Mouse (Mus musculus) midbrain, embryonic 13.5 days (tissue): ENCODE data around the gene Wdr27. TPM values are rescaled to one million over a fixed set of nuclear protein-coding genes. Genes with fewer than 3 reads are reported as not detected.

Experiments
- ATAC-seq: fragments of 200-750 bp; cut with Nextera tagmentation; 2 replicates; pipeline ENCODE4 v1.8.0; 2017; ENCODE audit warnings: mild to moderate bottlenecking, moderate TSS enrichment, moderate library complexity
- H3K27ac ChIP-seq: fragments of 300-500 bp; sonication (generic); 2 replicates; pipeline ENCODE4 v1.5.1; 2015; ENCODE audit warnings: inconsistent platforms, mild to moderate bottlenecking, moderate library complexity
- H3K27me3 ChIP-seq: fragments of 300-500 bp; sonication (generic); 2 replicates; pipeline ENCODE4 v1.6.1; 2015; ENCODE audit warnings: mild to moderate bottlenecking, inconsistent platforms
- H3K36me3 ChIP-seq: fragments of 300-500 bp; sonication (generic); 2 replicates; pipeline ENCODE4 v1.6.1; 2015; ENCODE audit warnings: mild to moderate bottlenecking, inconsistent platforms
- H3K4me1 ChIP-seq: fragments of 300-500 bp; sonication (generic); replicated peaks from 2 replicates; pipeline ENCODE4 v1.6.1; 2015; ENCODE audit warnings: inconsistent platforms
- H3K4me2 ChIP-seq: fragments of 300-500 bp; sonication (generic); replicated peaks from 2 replicates; pipeline ENCODE4 v1.6.1; 2015; ENCODE audit warnings: moderate library complexity, mild to moderate bottlenecking, inconsistent platforms
- H3K4me3 ChIP-seq: fragments of 300-500 bp; sonication (generic); replicated peaks from 2 replicates; pipeline ENCODE4 v1.5.1; 2015; ENCODE audit warnings: mild to moderate bottlenecking, inconsistent platforms
- H3K9ac ChIP-seq: fragments of 300-500 bp; sonication (generic); replicated peaks from 2 replicates; pipeline ENCODE4 v1.6.1; 2015; ENCODE audit warnings: mild to moderate bottlenecking, inconsistent platforms
- H3K9me3 ChIP-seq: fragments of 300-500 bp; sonication (generic); 2 replicates; pipeline ENCODE4 v1.6.1; 2016; ENCODE audit warnings: mild to moderate bottlenecking, inconsistent platforms
- WGBS: fragments of 180-500 bp; shearing (Covaris S2); methylation state at CpG from one replicate; pipeline ENCODE4 v1.1.7; 2015; 5-methylcytosine and 5-hydroxymethylcytosine counted together
- polyA plus RNA-seq: library from polyadenylated mRNA; unstranded; fragments of >200 nt; fragmentation: Nextera tagmentation; extraction: Ambion mirVana; gene quantifications from 2 replicates; pipeline ENCODE4 v1.2.1, GENCODE M21; 2015

Wdr27 gene
- polyA plus RNA-seq, 1 experiment from 2014 or later = 9.0 TPM

DNA sequence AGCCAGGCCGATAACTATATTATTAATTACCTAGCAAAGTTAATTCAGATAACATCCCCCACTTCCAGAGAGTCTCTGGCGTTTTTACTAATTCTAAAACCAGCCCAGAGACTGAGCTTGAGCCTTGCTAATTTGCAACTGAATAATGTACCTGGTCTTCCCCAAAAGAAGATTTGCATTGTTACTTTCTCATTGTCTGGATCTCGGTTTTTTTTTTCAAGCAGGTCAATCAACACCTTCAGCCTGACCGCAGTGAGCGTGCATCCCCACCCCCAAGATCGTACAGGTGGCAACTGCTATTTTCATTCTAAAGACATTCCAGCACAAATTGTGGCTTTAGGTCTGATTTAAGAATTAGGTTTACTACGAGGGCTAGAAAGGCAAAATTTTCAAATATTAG is 136.2 kb downstream of the Wdr27 start:
- no peaks in the 10 kb centered on the region for H3K4me1 ChIP-seq
- no peak overlapping the region for H3K27ac ChIP-seq
- H3K36me3 ChIP-seq = no peaks in the 10 kb centered on the region
- no peak overlapping the region for H3K4me3 ChIP-seq
- H3K27me3 ChIP-seq = no peaks in the 10 kb centered on the region
- WGBS = 92% methylated on average over 7 of the region's 7 CpGs
- no peak for ATAC-seq
- H3K9me3 ChIP-seq = no peaks in the 10 kb centered on the region
- no peak overlapping the region for H3K9ac ChIP-seq
- no peak overlapping the region for H3K4me2 ChIP-seq

DNA sequence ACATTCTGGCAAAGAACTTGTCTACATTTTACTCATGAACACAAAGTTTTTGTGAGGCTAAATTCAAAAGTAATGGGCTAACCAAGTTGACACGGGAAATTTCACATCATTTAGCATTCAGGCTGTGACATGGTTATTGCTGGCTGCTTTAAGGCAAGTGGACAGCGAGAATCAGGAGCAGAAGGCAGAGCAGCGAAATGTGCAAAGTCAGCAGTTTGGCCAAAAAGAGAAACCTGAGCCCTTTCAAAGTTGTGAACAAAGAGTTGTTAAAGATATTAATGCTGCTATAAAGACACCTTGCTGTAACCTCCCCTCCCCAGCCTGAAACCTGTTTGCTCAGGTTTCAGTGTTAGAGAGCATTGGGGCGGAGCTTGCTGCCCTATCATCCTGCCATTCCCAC is 143.7 kb downstream of the Wdr27 start:
- no peak for ATAC-seq
- no peak overlapping the region for H3K27ac ChIP-seq
- no peak overlapping the region for H3K9ac ChIP-seq
- no peaks in the 10 kb centered on the region for H3K27me3 ChIP-seq
- H3K9me3 ChIP-seq = no peaks in the 10 kb centered on the region
- no peaks in the 10 kb centered on the region for H3K4me1 ChIP-seq
- H3K4me3 ChIP-seq = no peak overlapping the region
- WGBS = 90% methylated on average over 4 of the region's 4 CpGs
- no peak overlapping the region for H3K4me2 ChIP-seq
- H3K36me3 ChIP-seq = no peaks in the 10 kb centered on the region

DNA sequence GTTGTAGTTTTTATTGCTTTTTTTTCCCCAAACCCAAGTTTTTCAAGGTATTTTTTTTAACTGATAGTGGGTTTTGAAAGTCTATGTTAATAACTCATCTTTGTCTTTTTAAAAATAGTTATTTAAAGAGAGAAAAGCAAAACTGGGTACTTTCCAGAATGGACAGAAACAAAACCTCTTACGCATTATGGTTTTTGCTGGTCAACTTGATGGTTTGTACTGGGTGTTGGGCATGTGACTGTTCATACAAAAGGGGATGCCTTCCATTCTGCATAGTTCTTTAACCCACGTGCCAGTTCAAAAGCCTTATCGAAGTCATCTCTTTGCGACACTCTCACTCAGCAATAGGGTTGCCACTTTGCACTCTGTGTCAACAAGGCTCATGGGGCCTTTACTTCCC is 147.9 kb downstream of the Wdr27 start:
- H3K9me3 ChIP-seq = no peaks in the 10 kb centered on the region
- no peaks in the 10 kb centered on the region for H3K36me3 ChIP-seq
- ATAC-seq = no peak
- H3K27me3 ChIP-seq = no peaks in the 10 kb centered on the region
- H3K27ac ChIP-seq = no peak overlapping the region
- WGBS = 92% methylated on average over 4 of the region's 4 CpGs
- no peaks in the 10 kb centered on the region for H3K4me1 ChIP-seq
- no peak overlapping the region for H3K9ac ChIP-seq
- H3K4me3 ChIP-seq = no peak overlapping the region
- H3K4me2 ChIP-seq = no peak overlapping the region

DNA sequence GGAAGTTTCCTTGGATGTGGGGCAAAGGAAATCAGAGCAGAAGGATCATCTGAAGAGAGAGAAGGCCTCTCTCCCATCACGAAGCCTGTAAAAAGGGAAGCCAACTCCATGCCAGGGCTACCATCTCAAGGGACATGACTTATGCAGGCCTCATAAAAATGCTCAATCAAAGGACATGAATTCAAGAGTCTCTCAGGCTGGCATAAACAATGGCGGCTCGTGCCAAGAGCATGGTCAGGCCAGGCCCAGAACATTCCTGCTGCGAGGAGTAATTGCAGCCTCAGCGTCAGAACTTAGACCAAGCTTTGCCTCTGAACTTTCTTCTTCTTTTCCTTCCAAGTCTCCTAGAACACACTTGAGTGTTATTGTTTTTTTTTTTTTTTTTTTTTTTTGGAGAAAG is 163.6 kb downstream of the Wdr27 start:
- no peak overlapping the region for H3K4me2 ChIP-seq
- H3K4me3 ChIP-seq = no peak overlapping the region
- no peak overlapping the region for H3K9ac ChIP-seq
- H3K4me1 ChIP-seq = no peaks in the 10 kb centered on the region
- 91% methylated on average over 5 of the region's 5 CpGs for WGBS
- H3K9me3 ChIP-seq = no peaks in the 10 kb centered on the region
- ATAC-seq = no peak
- H3K36me3 ChIP-seq = no peaks in the 10 kb centered on the region
- no peak overlapping the region for H3K27ac ChIP-seq
- no peaks in the 10 kb centered on the region for H3K27me3 ChIP-seq

DNA sequence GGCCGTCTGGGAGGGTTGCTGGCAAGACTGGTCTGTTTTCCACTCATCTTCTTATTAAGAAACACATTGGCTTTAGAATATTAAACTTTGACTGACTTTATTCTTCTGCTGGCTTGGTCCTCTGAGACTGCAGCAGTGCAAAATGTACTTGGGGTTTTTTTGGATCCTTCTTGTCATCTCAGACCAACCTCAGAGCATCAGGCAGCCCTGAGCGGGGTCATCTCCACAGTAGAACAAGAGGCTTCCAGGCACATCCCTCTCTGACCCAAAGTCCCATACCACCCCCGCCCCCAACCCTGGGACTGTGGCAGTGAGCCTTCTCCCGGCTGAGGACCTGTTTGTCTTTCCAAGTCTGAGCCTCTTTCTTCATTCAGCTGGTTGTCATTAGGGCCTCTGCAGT is 171.6 kb downstream of the Wdr27 start:
- ATAC-seq = no peak
- 80% methylated on average over 4 of the region's 4 CpGs for WGBS
- H3K4me2 ChIP-seq = no peak overlapping the region

DNA sequence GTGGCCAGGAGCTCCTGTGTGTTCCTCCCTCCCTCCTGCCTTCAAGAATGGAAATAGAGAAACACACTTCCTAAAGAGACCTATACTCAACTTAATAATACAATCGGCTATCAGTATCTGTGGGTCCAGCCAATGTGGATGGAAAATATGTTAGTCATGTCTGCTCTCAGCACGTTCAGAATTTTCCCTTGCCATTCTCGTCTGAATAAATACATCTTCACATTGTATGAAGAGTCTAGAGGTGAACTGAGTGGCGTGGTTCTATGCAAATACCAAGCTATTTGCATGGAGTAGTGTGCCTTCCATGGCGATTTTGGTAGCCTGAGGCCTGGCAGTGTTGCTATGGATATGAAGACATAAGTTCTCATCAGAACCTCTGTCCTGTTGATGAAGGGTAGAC is 172.6 kb downstream of the Wdr27 start:
- Histone ChIP-seq H3K4me2 (no peak overlapping the region), H3K4me3 (no peak overlapping the region), H3K27me3 (no peaks in the 10 kb centered on the region), H3K27ac (no peak overlapping the region), H3K4me1 (no peaks in the 10 kb centered on the region), H3K9me3 (no peaks in the 10 kb centered on the region), H3K36me3 (no peaks in the 10 kb centered on the region), H3K9ac (no peak overlapping the region)
- 76% methylated on average over 5 of the region's 5 CpGs for WGBS
- no peak for ATAC-seq

More for the DNA sequence above, 171.6 kb downstream of the Wdr27 start:
- Histone ChIP-seq H3K4me3 (no peak overlapping the region), H3K36me3 (no peaks in the 10 kb centered on the region), H3K27me3 (no peaks in the 10 kb centered on the region), H3K4me1 (no peaks in the 10 kb centered on the region), H3K27ac (no peak overlapping the region), H3K9ac (no peak overlapping the region), H3K9me3 (no peaks in the 10 kb centered on the region)

Other genes starting within 250 kb of the Wdr27 start
- gene Thbs2, start 248.9 kb downstream of the Wdr27 start, polyA plus RNA-seq = 1.1 and 1.2 TPM in 2 replicates
- gene 1600012H06Rik, start within 50 bp of the Wdr27 start, polyA plus RNA-seq = 27.4 and 28.2 TPM in 2 replicates
- 19.0 and 19.2 TPM in 2 replicates for gene Phf10, start 18.1 kb upstream of the Wdr27 start, polyA plus RNA-seq
- gene 9030025P20Rik, start 35.3 kb upstream of the Wdr27 start, polyA plus RNA-seq = 10.6 and 11.8 TPM in 2 replicates
- 0.96 and 1.4 TPM in 2 replicates for gene Gm3417, start 35.6 kb upstream of the Wdr27 start, polyA plus RNA-seq
- gene Gm3435, start 67.0 kb upstream of the Wdr27 start, polyA plus RNA-seq = 15.4 and 17.8 TPM in 2 replicates
- gene Ermard, start 98.0 kb upstream of the Wdr27 start, polyA plus RNA-seq = 111 and 114 TPM in 2 replicates
- gene Tcte3, start 98.3 kb upstream of the Wdr27 start, polyA plus RNA-seq = not detected in 2 replicates
- 5.7 and 5.8 TPM in 2 replicates for gene Gm3448, start 98.4 kb upstream of the Wdr27 start, polyA plus RNA-seq